Mouse (Mus musculus): ENCODE measurements around the gene Pskh1.
A peak's percentile ranks its signal among the peaks of the same experiment; 100 is the strongest.

GRCm38 (mm10) chr8:105900941-105901616 lies 838 bp downstream of the Pskh1 start:
- TF ChIP-seq TAL1 (IDR thresholded peaks at IDR 0.05; ENCODE audit: low read length) (peak; percentile 65), KAT2A (conservative IDR thresholded peaks at IDR 0.05; ENCODE audit: low read depth, low read length) (peak; percentile 21; the same call in 1 of the 2 replicates), NRF1 (IDR thresholded peaks at IDR 0.05; ENCODE audit: insufficient read depth, low read depth, low read length, poor library complexity, severe bottlenecking) (no peak), ETS1 (IDR thresholded peaks at IDR 0.05; ENCODE audit: low read depth, low read length) (peak; percentile 72), POLR2A (IDR thresholded peaks at IDR 0.05; ENCODE audit: control insufficient read depth in 1 of 2, insufficient read depth in 1 of 2, low read depth in 1 of 2, low read length in 2 of 2, poor library complexity in 1 of 2) (no peak; a peak in 1 of 4 replicates), USF1 (IDR thresholded peaks at IDR 0.05; ENCODE audit: low read depth, low read length) (no peak), EP300 (IDR thresholded peaks at IDR 0.05; ENCODE audit: low read depth in 1 of 2, low read length in 2 of 2) (peak; percentile 58 to 68)

Data from MEL (cell line).